Mouse (Mus musculus) neural tube, embryonic 15.5 days (tissue): ENCODE measurements around the gene Hpse2. TPM values are rescaled to one million over a fixed set of nuclear protein-coding genes. Genes with fewer than 3 reads are reported as not detected.

Experiments
- ATAC-seq: fragments of 200-750 bp; cut with Nextera tagmentation; 2 replicates; pipeline ENCODE4 v1.8.0; 2017; ENCODE audit warnings: mild to moderate bottlenecking, moderate TSS enrichment, moderate library complexity; ENCODE audit not compliant: low FRiP score
- H3K27ac ChIP-seq: fragments of 300-500 bp; sonication (generic); replicated peaks from 2 replicates; pipeline ENCODE4 v1.5.1; 2015; ENCODE audit warnings: mild to moderate bottlenecking, inconsistent platforms
- H3K27me3 ChIP-seq: fragments of 300-500 bp; sonication (generic); replicated peaks from 2 replicates; pipeline ENCODE4 v1.6.1; 2015; ENCODE audit warnings: inconsistent platforms
- H3K36me3 ChIP-seq: fragments of 300-500 bp; sonication (generic); 2 replicates; pipeline ENCODE4 v1.6.1; 2015; ENCODE audit warnings: inconsistent platforms
- H3K4me1 ChIP-seq: fragments of 300-500 bp; sonication (generic); 2 replicates; pipeline ENCODE4 v1.6.1; 2015; ENCODE audit warnings: inconsistent platforms
- H3K4me2 ChIP-seq: fragments of 300-500 bp; sonication (generic); 2 replicates; pipeline ENCODE4 v1.6.1; 2015; ENCODE audit warnings: inconsistent platforms, mild to moderate bottlenecking, moderate library complexity
- H3K4me3 ChIP-seq: fragments of 300-500 bp; sonication (generic); replicated peaks from 2 replicates; pipeline ENCODE4 v1.5.1; 2015; ENCODE audit warnings: mild to moderate bottlenecking, inconsistent platforms
- H3K9ac ChIP-seq: fragments of 300-500 bp; sonication (generic); replicated peaks from 2 replicates; pipeline ENCODE4 v1.6.1; 2015; ENCODE audit warnings: mild to moderate bottlenecking, inconsistent platforms
- H3K9me3 ChIP-seq: fragments of 300-500 bp; sonication (generic); replicated peaks from 2 replicates; pipeline ENCODE4 v1.6.1; 2016; ENCODE audit warnings: inconsistent platforms
- WGBS: fragments of 180-500 bp; shearing (Covaris S2); methylation state at CpG from one replicate; pipeline ENCODE4 v1.1.7; 2015; ENCODE audit warnings: mixed read lengths; 5-methylcytosine and 5-hydroxymethylcytosine counted together
- polyA plus RNA-seq: library from polyadenylated mRNA; unstranded; fragments of >200 nt; fragmentation: Nextera tagmentation; extraction: Ambion mirVana; gene quantifications from 2 replicates; pipeline ENCODE4 v1.2.1, GENCODE M21; 2015

Hpse2 gene
- polyA plus RNA-seq, 1 experiment from 2014 or later, result 0.24 TPM

DNA sequence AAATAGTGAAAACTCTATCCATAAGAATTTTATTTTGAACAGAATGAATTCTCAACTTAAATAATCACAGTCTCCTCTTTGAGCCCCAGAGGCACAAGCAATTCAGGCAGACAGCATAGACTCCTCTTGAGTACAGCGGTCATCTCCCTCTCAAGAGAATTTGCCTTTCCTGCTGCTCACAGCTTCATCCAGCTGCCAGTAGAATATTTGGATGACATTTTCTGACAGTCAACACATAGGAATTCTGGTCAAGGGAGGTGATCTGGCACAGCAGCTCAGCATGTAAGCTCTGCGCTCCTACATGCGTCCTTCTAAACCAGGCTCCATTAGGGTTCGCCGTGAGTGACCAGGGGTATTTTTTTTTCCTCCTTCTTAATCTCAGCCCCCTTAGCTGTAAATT lies 232.6 kb downstream of the Hpse2 start:
- no peaks in the 10 kb centered on the region for H3K27me3 ChIP-seq
- no peak overlapping the region for H3K4me3 ChIP-seq
- H3K27ac ChIP-seq, result no peak overlapping the region
- no peaks in the 10 kb centered on the region for H3K36me3 ChIP-seq
- no peak overlapping the region for H3K4me2 ChIP-seq
- 89% methylated on average over 5 of the region's 5 CpGs for WGBS
- H3K9me3 ChIP-seq, result no peaks in the 10 kb centered on the region
- peaks cover 5% of the 10 kb centered on the region; the same call in 1 of the 2 replicates for H3K4me1 ChIP-seq
- H3K9ac ChIP-seq, result no peak overlapping the region
- ATAC-seq, result no peak

DNA sequence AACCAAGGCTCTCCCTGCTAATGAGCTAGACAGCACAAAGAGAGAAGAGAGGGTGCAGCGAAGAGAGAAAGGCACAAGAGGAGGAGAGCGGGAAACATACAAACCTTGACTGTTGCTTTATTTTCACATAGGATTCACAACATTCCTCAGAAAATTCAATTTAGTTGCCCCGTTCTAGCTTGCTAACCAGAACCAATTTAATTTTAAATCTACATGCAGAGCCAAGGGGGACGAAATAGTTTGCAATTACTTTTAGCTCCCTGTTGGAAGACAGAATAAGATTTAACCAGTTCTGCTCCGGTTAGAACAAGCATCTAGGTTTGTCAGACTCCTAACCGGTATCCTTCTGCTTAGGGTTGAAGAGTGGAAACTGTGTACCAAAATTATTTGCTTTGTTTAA lies 240.3 kb downstream of the Hpse2 start:
- Histone ChIP-seq H3K4me2 (no peak overlapping the region), H3K36me3 (no peaks in the 10 kb centered on the region), H3K9me3 (no peaks in the 10 kb centered on the region), H3K4me1 (no peaks in the 10 kb centered on the region), H3K27ac (no peak overlapping the region), H3K4me3 (no peak overlapping the region), H3K9ac (no peak overlapping the region), H3K27me3 (no peaks in the 10 kb centered on the region)
- 66% methylated on average over 6 of the region's 6 CpGs for WGBS
- no peak for ATAC-seq

DNA sequence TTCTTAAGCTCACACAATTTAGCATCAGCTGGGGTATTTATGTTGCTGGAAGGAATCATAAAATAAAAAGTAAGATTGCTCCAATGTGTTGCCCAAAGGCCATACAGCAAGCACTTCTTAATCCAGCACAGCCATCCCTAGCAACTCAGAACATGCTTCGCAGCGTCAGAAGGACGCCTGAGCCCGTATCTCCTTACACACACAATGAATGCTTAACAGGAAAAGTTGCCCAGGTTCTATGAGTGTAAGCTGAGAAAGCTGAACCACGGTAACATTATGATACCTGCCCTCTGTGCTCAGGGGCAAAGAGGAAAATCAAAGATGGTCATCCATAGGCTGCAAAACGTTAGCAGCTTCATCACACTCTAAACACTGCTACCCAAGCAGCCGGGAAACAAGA lies 241.3 kb downstream of the Hpse2 start:
- WGBS, result 87% methylated on average over 7 of the region's 7 CpGs
- H3K4me3 ChIP-seq, result no peak overlapping the region
- ATAC-seq, result no peak

DNA sequence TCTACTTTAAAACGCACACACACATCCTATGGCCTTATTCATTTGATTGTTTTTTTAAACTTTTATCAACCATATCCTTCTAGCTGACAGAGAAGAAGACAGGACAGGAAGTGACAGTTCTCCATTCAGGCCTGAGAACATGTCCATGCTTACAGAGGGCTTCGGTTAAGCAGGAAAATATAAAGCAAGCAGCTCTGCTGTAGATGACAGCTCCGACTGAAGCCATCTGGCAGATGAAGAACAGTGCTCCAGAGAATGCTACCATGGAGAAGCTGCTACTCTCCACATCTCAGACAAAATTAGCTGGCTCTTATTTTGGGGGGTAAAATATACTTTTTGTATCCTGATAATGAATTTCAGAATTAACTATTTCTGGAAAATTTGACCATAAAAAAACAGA lies 246.5 kb downstream of the Hpse2 start:
- ATAC-seq, result no peak

More for the DNA sequence above, 241.3 kb downstream of the Hpse2 start:
- Histone ChIP-seq H3K9me3 (no peaks in the 10 kb centered on the region), H3K27me3 (no peaks in the 10 kb centered on the region), H3K27ac (no peak overlapping the region), H3K4me2 (no peak overlapping the region), H3K4me1 (no peaks in the 10 kb centered on the region), H3K36me3 (no peaks in the 10 kb centered on the region), H3K9ac (no peak overlapping the region)

DNA sequence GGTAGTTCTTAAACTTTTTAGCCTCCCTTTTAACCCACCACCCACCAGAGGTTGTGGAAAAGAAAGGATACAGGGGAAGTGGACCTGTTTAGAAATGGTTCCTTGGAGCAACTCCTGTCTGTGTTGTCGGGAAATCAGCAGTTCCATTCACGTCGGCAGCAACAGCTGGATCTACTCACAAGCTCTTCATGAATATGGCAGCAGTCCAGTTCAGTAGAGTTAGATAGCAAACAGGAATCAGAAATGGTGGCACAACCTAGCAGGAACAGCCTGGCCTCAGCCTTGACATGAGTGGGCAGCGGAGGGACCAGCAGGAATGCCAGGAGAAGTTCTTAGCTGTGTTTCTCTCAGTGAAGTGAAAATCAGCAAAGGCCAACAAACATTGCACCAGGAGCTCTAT lies 278.4 kb downstream of the Hpse2 start:
- Histone ChIP-seq H3K27ac (no peak overlapping the region), H3K27me3 (no peaks in the 10 kb centered on the region), H3K4me1 (no peaks in the 10 kb centered on the region), H3K4me2 (no peak overlapping the region), H3K9me3 (peaks cover 7% of the 10 kb centered on the region; the same call in 1 of the 2 replicates), H3K4me3 (no peak overlapping the region), H3K36me3 (no peaks in the 10 kb centered on the region), H3K9ac (no peak overlapping the region)
- no peak for ATAC-seq
- WGBS, result 92% methylated on average over 4 of the region's 4 CpGs

More for the DNA sequence above, 246.5 kb downstream of the Hpse2 start:
- Histone ChIP-seq H3K27me3 (no peaks in the 10 kb centered on the region), H3K4me3 (no peak overlapping the region), H3K27ac (no peak overlapping the region), H3K4me2 (no peak overlapping the region), H3K9ac (no peak overlapping the region), H3K36me3 (no peaks in the 10 kb centered on the region), H3K4me1 (no peaks in the 10 kb centered on the region), H3K9me3 (no peaks in the 10 kb centered on the region)
- WGBS, result 84% methylated on average over 3 of the region's 3 CpGs

DNA sequence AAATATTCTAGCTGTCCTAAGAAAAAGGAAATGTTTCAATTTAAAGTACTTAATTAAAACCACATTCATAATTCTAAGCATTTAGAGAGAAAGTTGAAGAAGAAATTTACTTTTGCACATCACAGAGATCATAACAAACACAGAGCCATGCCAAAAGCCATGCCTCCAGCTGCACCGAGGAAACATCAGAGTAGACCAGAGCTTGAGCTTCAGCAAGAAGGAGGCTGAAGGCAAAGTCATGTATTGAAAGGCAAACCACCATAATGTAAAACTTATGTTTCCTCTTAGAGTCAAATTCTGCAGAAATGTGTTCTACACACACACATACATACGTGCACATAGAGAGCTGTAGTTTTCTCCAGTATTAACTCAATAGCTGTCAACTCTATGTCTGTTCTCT lies 291.2 kb downstream of the Hpse2 start:
- Histone ChIP-seq H3K9me3 (no peaks in the 10 kb centered on the region), H3K27ac (no peak overlapping the region), H3K9ac (no peak overlapping the region), H3K4me2 (no peak overlapping the region), H3K4me1 (no peaks in the 10 kb centered on the region), H3K4me3 (no peak overlapping the region), H3K27me3 (no peaks in the 10 kb centered on the region), H3K36me3 (no peaks in the 10 kb centered on the region)
- 95% methylated on average over 2 of the region's 2 CpGs for WGBS
- no peak for ATAC-seq

GRCm38 (mm10) chr19:43087216-43087615 lies 300.9 kb downstream of the Hpse2 start:
- 94% methylated on average over 3 of the region's 3 CpGs for WGBS

DNA sequence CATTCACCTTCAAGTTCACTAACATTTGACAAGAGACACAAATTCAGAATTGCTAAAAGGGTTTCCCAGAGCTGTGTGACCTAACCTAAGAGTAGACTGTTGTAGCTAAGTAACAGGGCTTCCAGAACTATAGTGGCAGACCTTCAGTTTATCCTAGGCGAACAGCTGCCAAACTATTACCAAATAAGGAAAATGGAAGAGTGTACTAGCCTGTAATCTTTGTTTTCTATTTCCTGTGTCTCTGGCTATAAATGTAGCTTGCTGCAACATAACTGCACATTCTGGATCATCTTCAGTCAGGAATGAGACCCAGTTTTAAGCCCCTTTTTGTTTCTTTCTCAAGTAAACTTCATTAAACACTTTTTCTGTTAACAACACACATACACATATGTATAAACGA lies 324.0 kb downstream of the Hpse2 start:
- Histone ChIP-seq H3K4me1 (no peaks in the 10 kb centered on the region; the same call in 1 of the 2 replicates), H3K4me3 (no peak overlapping the region), H3K4me2 (no peak overlapping the region), H3K27ac (no peak overlapping the region), H3K9me3 (no peaks in the 10 kb centered on the region), H3K27me3 (no peaks in the 10 kb centered on the region), H3K9ac (no peak overlapping the region), H3K36me3 (no peaks in the 10 kb centered on the region)
- ATAC-seq, result no peak
- 84% methylated on average over 2 of the region's 2 CpGs for WGBS

More at GRCm38 (mm10) chr19:43087216-43087615, 300.9 kb downstream of the Hpse2 start:
- H3K9me3 ChIP-seq, result no peaks in the 10 kb centered on the region
- no peak overlapping the region for H3K27ac ChIP-seq
- no peaks in the 10 kb centered on the region for H3K36me3 ChIP-seq
- H3K4me2 ChIP-seq, result no peak overlapping the region
- no peak overlapping the region for H3K9ac ChIP-seq
- ATAC-seq, result no peak
- no peak overlapping the region for H3K4me3 ChIP-seq
- no peaks in the 10 kb centered on the region for H3K4me1 ChIP-seq
- no peaks in the 10 kb centered on the region for H3K27me3 ChIP-seq

- H3K36me3 ChIP-seq, result no peaks in the 10 kb centered on the region
- WGBS, result 58% methylated on average over 4 of the region's 4 CpGs
- H3K27me3 ChIP-seq, result no peaks in the 10 kb centered on the region
- H3K4me2 ChIP-seq, result no peak overlapping the region
- H3K4me1 ChIP-seq, result no peaks in the 10 kb centered on the region
- no peak overlapping the region for H3K4me3 ChIP-seq
- ATAC-seq, result no peak
- H3K9me3 ChIP-seq, result no peaks in the 10 kb centered on the region
- H3K27ac ChIP-seq, result no peak overlapping the region
- H3K9ac ChIP-seq, result no peak overlapping the region
Observed at GRCm38 (mm10) chr19:43044506-43044905, 343.6 kb downstream of the Hpse2 start.

- no peaks in the 10 kb centered on the region for H3K27me3 ChIP-seq
- H3K9me3 ChIP-seq, result no peaks in the 10 kb centered on the region
- H3K36me3 ChIP-seq, result no peaks in the 10 kb centered on the region
- no peak overlapping the region for H3K27ac ChIP-seq
- no peak overlapping the region for H3K4me2 ChIP-seq
- H3K4me3 ChIP-seq, result no peak overlapping the region
- H3K9ac ChIP-seq, result no peak overlapping the region
- ATAC-seq, result no peak
- no peaks in the 10 kb centered on the region for H3K4me1 ChIP-seq
- 73% methylated on average over 2 of the region's 2 CpGs for WGBS
Observed at GRCm38 (mm10) chr19:43042721-43043120, 345.4 kb downstream of the Hpse2 start.

DNA sequence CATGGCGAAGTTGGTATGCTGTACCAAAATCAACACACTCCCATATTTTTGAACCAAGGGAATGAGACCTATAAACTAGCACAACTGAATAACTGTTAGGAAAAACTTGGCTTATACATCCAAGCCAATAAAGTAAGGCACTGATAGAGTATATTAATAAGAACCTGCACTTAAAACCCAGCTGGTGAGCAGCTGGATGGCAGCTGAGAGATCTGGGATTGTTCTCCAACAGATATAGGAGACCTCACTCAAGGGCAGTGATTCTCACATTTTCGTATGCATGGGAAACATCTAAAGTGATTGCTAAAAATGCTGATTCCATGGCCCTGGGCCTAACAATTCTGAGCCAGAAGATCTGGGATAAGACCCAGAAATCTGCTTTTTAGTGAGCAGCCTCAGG lies 345.9 kb downstream of the Hpse2 start:
- no peak for ATAC-seq
- 77% methylated on average over 2 of the region's 2 CpGs for WGBS
- Histone ChIP-seq H3K9me3 (no peaks in the 10 kb centered on the region), H3K27me3 (no peaks in the 10 kb centered on the region), H3K4me1 (no peaks in the 10 kb centered on the region), H3K4me2 (no peak overlapping the region), H3K27ac (no peak overlapping the region), H3K4me3 (no peak overlapping the region), H3K36me3 (no peaks in the 10 kb centered on the region), H3K9ac (no peak overlapping the region)

GRCm38 (mm10) chr19:43036381-43036780 lies 351.8 kb downstream of the Hpse2 start:
- WGBS, result 88% methylated on average over 4 of the region's 4 CpGs
- Histone ChIP-seq H3K27ac (no peak overlapping the region), H3K36me3 (no peaks in the 10 kb centered on the region), H3K27me3 (no peaks in the 10 kb centered on the region), H3K4me3 (no peak overlapping the region), H3K4me2 (no peak overlapping the region), H3K4me1 (no peaks in the 10 kb centered on the region), H3K9ac (no peak overlapping the region), H3K9me3 (no peaks in the 10 kb centered on the region)
- no peak for ATAC-seq

GRCm38 (mm10) chr19:43027305-43027704 lies 360.9 kb downstream of the Hpse2 start:
- Histone ChIP-seq H3K36me3 (no peaks in the 10 kb centered on the region), H3K4me1 (no peaks in the 10 kb centered on the region), H3K27ac (no peak overlapping the region), H3K27me3 (no peaks in the 10 kb centered on the region), H3K4me2 (no peak overlapping the region), H3K9ac (no peak overlapping the region), H3K9me3 (no peaks in the 10 kb centered on the region), H3K4me3 (no peak overlapping the region)
- no peak for ATAC-seq
- WGBS, result 30% methylated on average over 4 of the region's 4 CpGs
